Mouse (Mus musculus) liver, adult 2 months (tissue): ENCODE measurements around the gene Htr7. TPM values are rescaled to one million over a fixed set of nuclear protein-coding genes. Genes with fewer than 3 reads are reported as not detected.

ENCODE experiments used
- DNase-seq: peaks from one replicate; pipeline ENCODE4 v3.0.0-alpha.2; 2011; ENCODE audit warnings: low read depth, low spot score; ENCODE audit errors: extremely low read depth
- H3K27ac ChIP-seq: fragments of 200-500 bp; replicated peaks from 2 replicates; pipeline ENCODE4 v1.5.1; 2012; ENCODE audit warnings: low read depth, mild to moderate bottlenecking, control low read depth, inconsistent platforms, low read length; ENCODE audit not compliant: insufficient read depth
- H3K27me3 ChIP-seq: fragments of 200-500 bp; 2 replicates; pipeline ENCODE4 v1.6.1; 2012; ENCODE audit warnings: mild to moderate bottlenecking, moderate library complexity, low read length, inconsistent platforms; ENCODE audit not compliant: control insufficient read depth, insufficient read depth
- H3K36me3 ChIP-seq: fragments of 200-500 bp; 2 replicates; pipeline ENCODE4 v1.6.1; 2012; ENCODE audit warnings: low read length, inconsistent platforms; ENCODE audit not compliant: control insufficient read depth, insufficient read depth
- H3K4me1 ChIP-seq: fragments of 200-500 bp; 2 replicates; pipeline ENCODE4 v1.6.1; 2011; ENCODE audit warnings: low read length; ENCODE audit not compliant: control insufficient read depth, insufficient read depth
- H3K4me3 ChIP-seq: fragments of 200-500 bp; 2 replicates; pipeline ENCODE4 v1.5.1; 2011; ENCODE audit warnings: low read depth, mild to moderate bottlenecking, control low read depth, low read length, moderate library complexity; ENCODE audit not compliant: insufficient read depth
- H3K79me2 ChIP-seq: fragments of 200-500 bp; 2 replicates; pipeline ENCODE4 v1.6.1; 2012; ENCODE audit warnings: inconsistent platforms, mild to moderate bottlenecking, low read length, moderate library complexity; ENCODE audit not compliant: control insufficient read depth, insufficient read depth
- H3K9ac ChIP-seq: fragments of 200-500 bp; 2 replicates; pipeline ENCODE4 v1.6.1; 2012; ENCODE audit warnings: low read depth, mild to moderate bottlenecking, control low read depth, inconsistent platforms, low read length
- CTCF ChIP-seq: fragments of 200-500 bp; IDR thresholded peaks from 2 replicates; pipeline ENCODE4 v1.5.1; 2011; ENCODE audit warnings: low read depth, low read length, control low read depth
- POLR2A ChIP-seq: fragments of 200-500 bp; IDR thresholded peaks from 2 replicates; pipeline ENCODE4 v1.6.1; 2011; ENCODE audit warnings: low read length, control low read depth; ENCODE audit not compliant: insufficient read depth; ENCODE audit errors: extremely low read depth
- WGBS: fragments of 180-500 bp; shearing (Covaris S2); methylation state at CpG from one replicate; pipeline ENCODE4 v1.1.7; 2018; 5-methylcytosine and 5-hydroxymethylcytosine counted together
- polyA plus RNA-seq: library from polyadenylated mRNA; depleted of rRNA; stranded (reverse); fragments of >200 nt; gene quantifications from 2 replicates; pipeline ENCODE4 v1.2.3, GENCODE M21; 2012
- total RNA-seq: library from RNA; depleted of rRNA; stranded (reverse); fragments of >200 nt; gene quantifications from 2 replicates; pipeline ENCODE4 v1.2.3, GENCODE M21; 2014

The Htr7 gene
- total and polyA plus RNA-seq, 2 experiments = 0.06 to 0.09 TPM

- no peaks in the 10 kb centered on the region; the same call in 1 of the 2 replicates for H3K4me1 ChIP-seq
- peak within 1 kb of the TSS; percentile 82 for H3K9ac ChIP-seq
- peaks cover 5% of the 10 kb centered on the region; the same call in 1 of the 2 replicates for H3K79me2 ChIP-seq
- peak within 1 kb of the TSS; percentile 36; the same call in 1 of the 2 replicates for H3K27ac ChIP-seq
- H3K36me3 ChIP-seq = peaks cover 6% of the 10 kb centered on the region
- peak within 1 kb of the TSS; percentile 85 for H3K4me3 ChIP-seq
- TF ChIP-seq POLR2A (peak; percentile 31; the same call in 1 of the 2 replicates), CTCF (no peak)
- no peaks in the 10 kb centered on the region for H3K27me3 ChIP-seq
- WGBS = 3% methylated on average over 34 of the region's 34 CpGs
- DNase-seq = peak; percentile 80
Measured at GRCm38 (mm10) chr19:36083262-36084225, 26.2 kb upstream of the Htr7 start, which contains the start of gene Rpp30. Gene Rpp30 (plus strand): TSS chr19:36083716.

- peak overlapping the region; percentile 29; the same call in 1 of the 2 replicates for H3K4me3 ChIP-seq
- H3K79me2 ChIP-seq = peaks cover 5% of the 10 kb centered on the region; the same call in 1 of the 2 replicates
- H3K36me3 ChIP-seq = no peaks in the 10 kb centered on the region
- H3K27ac ChIP-seq = no peak overlapping the region; the same call in 1 of the 2 replicates
- H3K27me3 ChIP-seq = 0 out of 2 replicates have a peak, but pooled peaks cover under 1% of the 10 kb centered on the region
- no peak overlapping the region for H3K9ac ChIP-seq
- DNase-seq = peak; percentile 68
- WGBS = 52% methylated on average over 7 of the region's 7 CpGs
- no peaks in the 10 kb centered on the region; the same call in 1 of the 2 replicates for H3K4me1 ChIP-seq
- TF ChIP-seq POLR2A (no peak), CTCF (peak; percentile 63)
Measured at GRCm38 (mm10) chr19:36082606-36083261, 25.4 kb upstream of the Htr7 start.

DNA sequence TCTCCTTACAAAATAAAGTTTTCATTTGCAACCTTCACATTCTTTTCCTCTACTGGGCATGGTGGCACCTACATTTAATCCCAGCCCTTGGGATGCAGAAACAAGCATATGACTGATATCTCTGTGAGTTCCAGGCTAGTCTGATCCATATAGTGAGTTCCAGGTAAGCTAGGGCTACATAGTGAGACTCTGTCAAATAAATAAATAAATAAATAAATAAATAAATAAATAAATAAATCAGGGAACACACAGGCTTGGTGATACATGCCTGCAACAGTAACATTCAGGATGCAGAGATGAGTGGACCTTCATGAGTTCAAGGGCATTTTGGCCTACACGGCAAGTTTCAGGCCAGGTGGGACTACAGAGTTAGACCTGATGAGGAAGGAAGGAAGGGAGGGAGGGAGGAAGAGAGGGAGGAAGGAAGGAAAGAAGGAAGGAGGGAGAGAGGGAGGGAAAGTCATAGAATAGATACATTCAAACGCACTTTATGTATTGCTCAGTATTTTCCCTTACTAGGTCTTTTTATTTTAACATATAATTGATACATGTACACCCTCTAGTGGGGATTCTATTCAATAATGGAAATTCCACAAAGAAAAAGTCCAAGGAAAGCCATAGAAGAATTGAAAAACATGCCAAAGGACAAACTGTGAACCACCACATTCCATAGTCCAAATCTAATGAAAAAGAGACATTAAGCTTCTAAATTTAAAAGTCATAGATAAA is 5.7 kb upstream of the Htr7 start:
- no peak for DNase-seq
- H3K27me3 ChIP-seq = no peaks in the 10 kb centered on the region
- 68% methylated on average over 2 of the region's 2 CpGs for WGBS
- H3K4me3 ChIP-seq = no peak overlapping the region
- H3K4me1 ChIP-seq = no peaks in the 10 kb centered on the region
- H3K79me2 ChIP-seq = no peaks in the 10 kb centered on the region
- H3K9ac ChIP-seq = no peak overlapping the region
- no peaks in the 10 kb centered on the region for H3K36me3 ChIP-seq
- H3K27ac ChIP-seq = no peak overlapping the region
- 0 out of 2 replicates have a peak, but pooled peaks have one; percentile 18 for TF ChIP-seq CTCF
- no peak for TF ChIP-seq POLR2A

DNA sequence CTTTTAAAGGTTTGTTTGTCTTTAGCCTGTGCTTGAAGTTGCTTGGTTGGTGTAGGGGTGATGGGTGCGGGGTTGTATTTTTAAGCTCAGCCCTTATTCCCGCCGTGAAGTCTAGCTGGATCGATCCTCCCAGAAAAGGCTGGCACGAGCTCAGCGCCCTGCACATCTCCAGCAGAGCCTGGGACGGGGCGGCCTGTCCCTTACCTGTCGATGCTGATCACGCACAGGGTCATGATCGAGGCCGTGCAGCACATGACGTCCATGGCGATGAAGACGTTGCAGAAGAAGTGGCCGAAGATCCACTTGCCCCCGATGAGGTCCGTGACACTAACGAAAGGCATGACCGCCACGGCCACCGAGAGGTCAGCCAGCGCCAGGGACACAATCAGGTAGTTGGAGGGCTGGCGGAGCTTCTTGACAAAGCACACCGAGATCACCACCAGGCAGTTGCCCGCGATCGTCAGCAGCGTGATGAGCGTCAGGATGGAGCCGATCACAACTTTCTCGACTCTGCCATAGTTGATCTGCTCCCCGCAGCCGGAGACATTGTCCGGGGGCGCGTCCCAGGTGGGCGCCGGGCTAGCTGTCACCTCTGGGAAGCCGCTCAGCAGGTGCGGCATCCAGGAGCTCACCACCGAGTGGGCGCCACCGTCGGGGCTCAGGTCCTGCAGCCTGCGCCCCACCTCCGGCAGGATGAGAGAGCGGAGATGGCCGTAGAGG is 645 bp downstream of the Htr7 start:
- 9% methylated on average over 49 of the region's 49 CpGs for WGBS
- Histone ChIP-seq H3K27me3 (peaks cover 11% of the 10 kb centered on the region), H3K36me3 (no peaks in the 10 kb centered on the region), H3K9ac (no peak overlapping the region), H3K4me1 (no peaks in the 10 kb centered on the region), H3K4me3 (no peak overlapping the region), H3K27ac (no peak overlapping the region), H3K79me2 (no peaks in the 10 kb centered on the region)
- no peak for DNase-seq
- TF ChIP-seq POLR2A (no peak), CTCF (no peak)

DNA sequence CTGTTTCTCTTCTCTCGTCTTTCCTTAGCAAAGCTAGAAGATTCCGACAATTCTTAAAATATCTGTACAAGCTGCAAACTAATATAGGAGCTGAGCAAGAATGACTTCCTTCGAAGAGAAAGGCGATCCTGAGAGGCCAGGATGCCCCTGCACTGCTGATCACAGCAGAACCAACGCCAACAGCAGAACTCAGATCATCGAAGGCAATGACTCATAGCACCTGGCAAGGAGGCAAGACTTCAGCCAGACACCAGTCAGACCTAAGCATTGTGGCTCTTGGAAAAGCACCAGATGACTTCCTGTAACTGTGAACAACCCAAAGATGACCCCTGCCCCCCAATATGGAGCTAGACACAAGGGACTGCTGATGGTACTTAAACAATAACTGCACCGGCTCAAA is 11.3 kb downstream of the Htr7 start:
- no peak for DNase-seq
- Histone ChIP-seq H3K9ac (no peak overlapping the region), H3K4me3 (no peak overlapping the region), H3K4me1 (no peaks in the 10 kb centered on the region), H3K27me3 (no peaks in the 10 kb centered on the region), H3K79me2 (no peaks in the 10 kb centered on the region), H3K27ac (no peak overlapping the region), H3K36me3 (no peaks in the 10 kb centered on the region)
- WGBS = 82% methylated on average over 7 of the region's 7 CpGs
- no peak for TF ChIP-seq POLR2A
